Mouse (Mus musculus) olfactory bulb, adult 2 months (tissue): Measurements from ENCODE around the gene Gps2. TPM values are rescaled to one million over a fixed set of nuclear protein-coding genes. Genes with fewer than 3 reads are reported as not detected.
"Not testable (repeated sequence)": the region's sequence is repeated elsewhere in the genome, so short reads cannot be mapped to it uniquely, and the experiment has no call there.

ENCODE experiments used
- H3K27ac ChIP-seq: fragments of 200-500 bp; 2 replicates; pipeline ENCODE4 v1.5.1; 2012; ENCODE audit warnings: low read depth, low read length; ENCODE audit not compliant: insufficient read depth
- H3K4me1 ChIP-seq: fragments of 200-500 bp; 2 replicates; pipeline ENCODE4 v1.6.1; 2012; ENCODE audit warnings: low read length; ENCODE audit not compliant: control insufficient read depth, insufficient read depth
- H3K4me3 ChIP-seq: fragments of 200-500 bp; 2 replicates; pipeline ENCODE4 v1.5.1; 2012; ENCODE audit warnings: mild to moderate bottlenecking, low read depth, low read length, moderate library complexity; ENCODE audit not compliant: insufficient read depth
- CTCF ChIP-seq: fragments of 200-500 bp; IDR thresholded peaks from 2 replicates; pipeline ENCODE4 v1.5.1; 2012; ENCODE audit warnings: low read depth, mild to moderate bottlenecking, low read length, moderate library complexity; ENCODE audit not compliant: insufficient read depth
- POLR2A ChIP-seq: fragments of 200-500 bp; IDR thresholded peaks from 2 replicates; pipeline ENCODE4 v1.6.1; 2012; ENCODE audit warnings: mild to moderate bottlenecking, low read depth, low read length, moderate library complexity; ENCODE audit not compliant: insufficient read depth
- WGBS: fragments of 180-500 bp; shearing (Covaris S2); methylation state at CpG from one replicate; pipeline ENCODE4 v1.1.7; 2018; 5-methylcytosine and 5-hydroxymethylcytosine counted together
- polyA plus RNA-seq: library from polyadenylated mRNA; stranded (reverse); fragments of >200 nt; gene quantifications from 2 replicates; pipeline ENCODE4 v1.2.4, GENCODE M21; 2012; ENCODE audit warnings: low replicate concordance; ENCODE audit not compliant: missing spikeins, insufficient read depth, insufficient read length

The Gps2 gene
- polyA plus RNA-seq, 1 experiment, result not detected

GRCm38 (mm10) chr11:69912716-69913530 is 765 bp upstream of the Gps2 start:
- no peak overlapping the region for H3K4me3 ChIP-seq
- WGBS, result 79% methylated on average over 15 of the region's 15 CpGs
- TF ChIP-seq POLR2A (no peak), CTCF (no peak)
- H3K27ac ChIP-seq, result no peak overlapping the region
- H3K4me1 ChIP-seq, result peaks cover 20% of the 10 kb centered on the region

GRCm38 (mm10) chr11:69914372-69914764 is 680 bp downstream of the Gps2 start:
- Histone ChIP-seq H3K4me1 (peaks cover 23% of the 10 kb centered on the region), H3K4me3 (peak overlapping the region; percentile 93), H3K27ac (peak overlapping the region; percentile 59)
- no peak for TF ChIP-seq POLR2A
- no peak for TF ChIP-seq CTCF
- 1% methylated on average over 17 of the region's 17 CpGs for WGBS

- WGBS, result 34% methylated on average over 9 of the region's 9 CpGs
- Histone ChIP-seq H3K4me3 (no peak overlapping the region), H3K27ac (no peak overlapping the region), H3K4me1 (peaks cover 28% of the 10 kb centered on the region)
- TF ChIP-seq POLR2A, result no peak
- TF ChIP-seq CTCF, result no peak
Observed at GRCm38 (mm10) chr11:69914917-69915430, 1.3 kb downstream of the Gps2 start.

GRCm38 (mm10) chr11:69915667-69916627 is 2.3 kb downstream of the Gps2 start:
- Histone ChIP-seq H3K4me3 (no peak overlapping the region), H3K27ac (no peak overlapping the region), H3K4me1 (peaks cover 28% of the 10 kb centered on the region)
- WGBS, result 61% methylated on average over 5 of the region's 5 CpGs
- TF ChIP-seq CTCF, result no peak
- no peak for TF ChIP-seq POLR2A

GRCm38 (mm10) chr11:69916652-69917378 is 3.1 kb downstream of the Gps2 start:
- H3K4me1 ChIP-seq, result peaks cover 28% of the 10 kb centered on the region
- not testable (repeated sequence) for H3K27ac ChIP-seq, H3K4me3 ChIP-seq
- WGBS, result 56% methylated on average over 7 of the region's 7 CpGs

- no peak overlapping the region for H3K27ac ChIP-seq
- 92% methylated on average over 8 of the region's 8 CpGs for WGBS
- no peak for TF ChIP-seq CTCF
- TF ChIP-seq POLR2A, result no peak
- H3K4me1 ChIP-seq, result peaks cover 28% of the 10 kb centered on the region
- no peak overlapping the region for H3K4me3 ChIP-seq
Observed at GRCm38 (mm10) chr11:69917379-69917948, 3.8 kb downstream of the Gps2 start.

- H3K27ac ChIP-seq, result no peak overlapping the region
- peaks cover 27% of the 10 kb centered on the region for H3K4me1 ChIP-seq
- TF ChIP-seq POLR2A (no peak), CTCF (no peak)
- WGBS, result 78% methylated on average over 5 of the region's 5 CpGs
- no peak overlapping the region for H3K4me3 ChIP-seq
Observed at GRCm38 (mm10) chr11:69918118-69918517, 4.4 kb downstream of the Gps2 start.

GRCm38 (mm10) chr11:69919053-69919452 is 5.4 kb downstream of the Gps2 start:
- WGBS, result 70% methylated on average over 9 of the region's 9 CpGs
- H3K4me1 ChIP-seq, result peaks cover 21% of the 10 kb centered on the region
- TF ChIP-seq POLR2A (no peak), CTCF (no peak)
- H3K4me3 ChIP-seq, result no peak overlapping the region
- no peak overlapping the region for H3K27ac ChIP-seq
